Mouse (Mus musculus): Measurements from ENCODE around the gene Prkar2a.
A peak's percentile ranks its signal among the peaks of the same experiment; 100 is the strongest.

- no peak for TF ChIP-seq CTCF (IDR thresholded peaks at IDR 0.05; ENCODE audit: extremely low read depth, insufficient read length, insufficient replicate concordance, low read depth, low read length)
- peak; percentile 8; the same call in 1 of the 2 replicates for TF ChIP-seq POLR2A (IDR thresholded peaks at IDR 0.05; ENCODE audit: low read depth, low read length)
These were observed 1.8 kb downstream of the Prkar2a start for GRCm38 (mm10) chr9:108690914-108691313.
